Comparison of ENCODE assay signal across 9 mouse cellular contexts in genomic region chr17:86906136-86906461, GRCm38 (mm10). TPM values are rescaled to one million over a fixed set of nuclear protein-coding genes. Genes with fewer than 3 reads are reported as not detected.
DNase-seq lines count a peak whose midpoint lies in the region; ATAC-seq and TF ChIP-seq lines count a peak whose summit lies in the region.
"Had no signal": no experiment of that assay in that cellular context is flagged by ENCODE, and none has a peak within 500 bp of the region (broad histone marks: within the 10 kb centered on the region; RNA-seq: fewer than 3 reads in every experiment).

No protein-coding gene starts in this region.

- no peak overlapping the region for H3K27ac ChIP-seq in bone marrow, adult 2 months (ENCODE audit: control insufficient read depth, insufficient read depth, low read depth, low read length, poor library complexity)
- peak overlapping the region; percentile 40 for H3K27ac ChIP-seq in embryonic facial prominence, embryonic 15.5 days (replicated peaks)
- H3K27ac ChIP-seq in heart, embryonic 13.5 days (replicated peaks): peak overlapping the region; percentile 79
- peak overlapping the region; percentile 44; the same call in 1 of the 2 replicates for H3K27ac ChIP-seq in kidney, postnatal 0 days
- no peak overlapping the region for H3K27ac ChIP-seq in liver, embryonic 14.5 days
- peak overlapping the region; percentile 6; the same call in 1 of the 2 replicates for H3K27ac ChIP-seq in neural tube, embryonic 14.5 days (ENCODE audit: low read depth, low read length)

- H3K27me3 ChIP-seq in embryonic facial prominence, embryonic 15.5 days: peaks cover 8% of the 10 kb centered on the region; the same call in 1 of the 2 replicates
- peaks cover 11% of the 10 kb centered on the region; the same call in 1 of the 2 replicates for H3K27me3 ChIP-seq in heart, embryonic 13.5 days (replicated peaks)
- no peaks in the 10 kb centered on the region for H3K27me3 ChIP-seq in kidney, postnatal 0 days (ENCODE audit: insufficient read depth, low read length)
- no peaks in the 10 kb centered on the region for H3K27me3 ChIP-seq in liver, embryonic 14.5 days (ENCODE audit: control insufficient read depth, insufficient read depth, low read length)
- no peaks in the 10 kb centered on the region for H3K27me3 ChIP-seq in neural tube, embryonic 14.5 days (ENCODE audit: control insufficient read depth, insufficient read depth, low read length)

- no peak for TF ChIP-seq POLR2A in bone marrow, adult 2 months (IDR thresholded peaks at IDR 0.05; ENCODE audit: borderline replicate concordance, control insufficient read depth, low read depth, low read length)

- peak; percentile 69 for TF ChIP-seq CTCF in bone marrow, adult 2 months (IDR thresholded peaks at IDR 0.05; ENCODE audit: control insufficient read depth, insufficient read depth, low read length)
- peak; percentile 98 for TF ChIP-seq CTCF in kidney, postnatal 0 days (IDR thresholded peaks at IDR 0.05; ENCODE audit: low read depth)
- peak; percentile 78 for TF ChIP-seq CTCF in liver, embryonic 14.5 days (IDR thresholded peaks at IDR 0.05; ENCODE audit: low read depth)

- no peak for ATAC-seq in embryonic facial prominence, embryonic 15.5 days (ENCODE audit: insufficient number of reproducible peaks, low FRiP score, low TSS enrichment, low read depth)
- no peak for ATAC-seq in heart, embryonic 13.5 days (ENCODE audit: extremely low read depth, insufficient number of reproducible peaks, low FRiP score, low TSS enrichment)
- ATAC-seq in kidney, postnatal 0 days (replicated peaks; ENCODE audit: low FRiP score, low read depth): no peak
- ATAC-seq in liver, embryonic 14.5 days (ENCODE audit: insufficient read depth): no peak
- peak; percentile 47 for ATAC-seq in neural tube, embryonic 14.5 days (ENCODE audit: low read depth)

- H3K9ac ChIP-seq in embryonic facial prominence, embryonic 15.5 days: no peak overlapping the region
- peak overlapping the region; percentile 42; the same call in 1 of the 2 replicates for H3K9ac ChIP-seq in heart, embryonic 13.5 days
- H3K9ac ChIP-seq in kidney, postnatal 0 days (ENCODE audit: low read depth, low read length): no peak overlapping the region
- H3K9ac ChIP-seq in liver, embryonic 14.5 days (replicated peaks): no peak overlapping the region
- no peak overlapping the region for H3K9ac ChIP-seq in neural tube, embryonic 14.5 days (replicated peaks; ENCODE audit: low read depth, low read length)

- H3K4me3 ChIP-seq in bone marrow, adult 2 months (replicated peaks; ENCODE audit: control insufficient read depth, low read depth, low read length): no peak overlapping the region
- no peak overlapping the region for H3K4me3 ChIP-seq in embryonic facial prominence, embryonic 15.5 days (replicated peaks)
- no peak overlapping the region for H3K4me3 ChIP-seq in heart, embryonic 13.5 days
- H3K4me3 ChIP-seq in kidney, postnatal 0 days (replicated peaks; ENCODE audit: low read depth, low read length): no peak overlapping the region
- H3K4me3 ChIP-seq in liver, embryonic 14.5 days (ENCODE audit: insufficient read depth in 1 of 2, low read depth in 2 of 2, low read length in 2 of 2): no peak overlapping the region
- H3K4me3 ChIP-seq in neural tube, embryonic 14.5 days (ENCODE audit: low read depth, low read length): no peak overlapping the region
- H3K4me3 ChIP-seq: erythroblast, embryonic 14.5 days had no signal

- peak overlapping the region; percentile 21; the same call in 1 of the 2 replicates for H3K4me2 ChIP-seq in embryonic facial prominence, embryonic 15.5 days (replicated peaks)
- H3K4me2 ChIP-seq in heart, embryonic 13.5 days: peak overlapping the region; percentile 32; the same call in 1 of the 2 replicates
- no peak overlapping the region for H3K4me2 ChIP-seq in kidney, postnatal 0 days (ENCODE audit: low read length)
- no peak overlapping the region for H3K4me2 ChIP-seq in liver, embryonic 14.5 days (ENCODE audit: low read depth)
- peak overlapping the region; percentile 6; the same call in 1 of the 2 replicates for H3K4me2 ChIP-seq in neural tube, embryonic 14.5 days (ENCODE audit: low read depth, low read length)

- no peak for TF ChIP-seq EP300 in liver, embryonic 14.5 days (IDR thresholded peaks at IDR 0.05; ENCODE audit: low read depth)

- DNase-seq in CD4-positive helper T cell, adult 2 months (ENCODE audit: low read depth, low spot score): peak; percentile 72
- peak; percentile 93 for DNase-seq in kidney, postnatal 0 days (ENCODE audit: low spot score)
- peak; percentile 22 to 35 (median 28) for DNase-seq in liver, embryonic 14.5 days (ENCODE audit: low read depth in 3 of 3, low spot score in 3 of 3)
- DNase-seq in testis, postnatal 14 days (ENCODE audit: low spot score): peak; percentile 62

- H3K9me3 ChIP-seq in embryonic facial prominence, embryonic 15.5 days (replicated peaks): no peaks in the 10 kb centered on the region
- H3K9me3 ChIP-seq in heart, embryonic 13.5 days: no peaks in the 10 kb centered on the region
- no peaks in the 10 kb centered on the region for H3K9me3 ChIP-seq in kidney, postnatal 0 days (replicated peaks; ENCODE audit: low read length)
- H3K9me3 ChIP-seq in liver, embryonic 14.5 days (ENCODE audit: control insufficient read depth, low read length): no peaks in the 10 kb centered on the region
- H3K9me3 ChIP-seq in neural tube, embryonic 14.5 days (ENCODE audit: control insufficient read depth, low read length): no peaks in the 10 kb centered on the region

- H3K36me3 ChIP-seq in embryonic facial prominence, embryonic 15.5 days: no peaks in the 10 kb centered on the region
- no peaks in the 10 kb centered on the region for H3K36me3 ChIP-seq in heart, embryonic 13.5 days
- H3K36me3 ChIP-seq in kidney, postnatal 0 days (ENCODE audit: insufficient read depth, low read length): no peaks in the 10 kb centered on the region
- no peaks in the 10 kb centered on the region for H3K36me3 ChIP-seq in liver, embryonic 14.5 days (replicated peaks; ENCODE audit: control insufficient read depth, insufficient read depth, low read depth)
- H3K36me3 ChIP-seq in neural tube, embryonic 14.5 days (ENCODE audit: control insufficient read depth, insufficient read depth, low read length): no peaks in the 10 kb centered on the region

- WGBS in bone marrow, adult 2 months: 2% methylated on average over 9 of the region's 9 CpGs
- WGBS in embryonic facial prominence, embryonic 15.5 days: 3% methylated on average over 9 of the region's 9 CpGs
- WGBS in heart, embryonic 13.5 days: 4% methylated on average over 9 of the region's 9 CpGs
- WGBS in kidney, postnatal 0 days: 2% methylated on average over 9 of the region's 9 CpGs
- 3% methylated on average over 9 of the region's 9 CpGs for WGBS in liver, embryonic 14.5 days (ENCODE audit: insufficient replicate concordance)
- 3% methylated on average over 9 of the region's 9 CpGs for WGBS in neural tube, embryonic 14.5 days

- H3K4me1 ChIP-seq in bone marrow, adult 2 months (ENCODE audit: control insufficient read depth, insufficient read depth, low read length): peaks cover 2% of the 10 kb centered on the region; the same call in 1 of the 2 replicates
- H3K4me1 ChIP-seq in embryonic facial prominence, embryonic 15.5 days: peaks cover 10% of the 10 kb centered on the region
- H3K4me1 ChIP-seq in heart, embryonic 13.5 days: peaks cover 32% of the 10 kb centered on the region
- no peaks in the 10 kb centered on the region for H3K4me1 ChIP-seq in kidney, postnatal 0 days (replicated peaks; ENCODE audit: insufficient read depth, low read length)
- peaks cover 0 to 6% of the 10 kb centered on the region in 2 experiments; a peak in 1 of 4 replicates for H3K4me1 ChIP-seq in liver, embryonic 14.5 days (replicated peaks; ENCODE audit: control insufficient read depth in 2 of 2, insufficient read depth in 2 of 2, low read length in 1 of 2)
- peaks cover 11% of the 10 kb centered on the region; the same call in 1 of the 2 replicates for H3K4me1 ChIP-seq in neural tube, embryonic 14.5 days (ENCODE audit: control insufficient read depth, insufficient read depth, low read length)

RNA-seq across cellular contexts. Expression of gene Tmem247, which starts 11.0 kb away (rescaled TPM):
- not detected in 2 replicates for polyA plus RNA-seq in bone marrow, adult 2 months (2011; ENCODE audit: insufficient read depth, insufficient read length, low replicate concordance, missing spikeins)
- not detected in 2 replicates for polyA plus RNA-seq in embryonic facial prominence, embryonic 15.5 days (2015; fragmentation: Nextera tagmentation; extraction: Ambion mirVana)
- not detected in 2 replicates for polyA plus RNA-seq in heart, embryonic 13.5 days (2015; fragmentation: Nextera tagmentation; extraction: Ambion mirVana)
- polyA plus RNA-seq in kidney, postnatal 0 days (2015; fragmentation: Nextera tagmentation; extraction: Ambion mirVana): not detected in 2 replicates
- polyA plus RNA-seq in liver, embryonic 14.5 days (2012; rRNA removed): not detected in 2 replicates
- polyA plus RNA-seq in liver, embryonic 14.5 days (2014; fragmentation: Nextera tagmentation; extraction: Ambion mirVana): not detected in 2 replicates
- polyA plus RNA-seq in neural tube, embryonic 14.5 days (2014; fragmentation: Nextera tagmentation; extraction: Ambion mirVana): not detected in 2 replicates
- polyA plus RNA-seq: erythroblast, embryonic 14.5 days had no signal

RNA-seq across cellular contexts. Expression of gene Atp6v1e2, which starts 41.6 kb away (rescaled TPM):
- not detected in 2 replicates for polyA plus RNA-seq in bone marrow, adult 2 months (2011; ENCODE audit: insufficient read depth, insufficient read length, low replicate concordance, missing spikeins)
- polyA plus RNA-seq in embryonic facial prominence, embryonic 15.5 days (2015; fragmentation: Nextera tagmentation; extraction: Ambion mirVana): not detected in 2 replicates
- not detected in 2 replicates for polyA plus RNA-seq in heart, embryonic 13.5 days (2015; fragmentation: Nextera tagmentation; extraction: Ambion mirVana)
- 0.14 TPM in 1 of 2 replicates, not detected in the other for polyA plus RNA-seq in kidney, postnatal 0 days (2015; fragmentation: Nextera tagmentation; extraction: Ambion mirVana)
- polyA plus RNA-seq in liver, embryonic 14.5 days (2012; rRNA removed): not detected in 2 replicates
- polyA plus RNA-seq in liver, embryonic 14.5 days (2014; fragmentation: Nextera tagmentation; extraction: Ambion mirVana): not detected in 2 replicates
- polyA plus RNA-seq in neural tube, embryonic 14.5 days (2014; fragmentation: Nextera tagmentation; extraction: Ambion mirVana): not detected in 2 replicates
- polyA plus RNA-seq: erythroblast, embryonic 14.5 days had no signal

RNA-seq across cellular contexts. Expression of gene Rhoq, which starts 56.8 kb away (rescaled TPM):
- polyA plus RNA-seq in bone marrow, adult 2 months (2011; ENCODE audit: insufficient read depth, insufficient read length, low replicate concordance, missing spikeins): 4.2 and 13.9 TPM in 2 replicates
- polyA plus RNA-seq in embryonic facial prominence, embryonic 15.5 days (2015; fragmentation: Nextera tagmentation; extraction: Ambion mirVana): 24.2 and 28.1 TPM in 2 replicates
- 18.4 and 18.5 TPM in 2 replicates for polyA plus RNA-seq in heart, embryonic 13.5 days (2015; fragmentation: Nextera tagmentation; extraction: Ambion mirVana)
- 12.7 and 13.0 TPM in 2 replicates for polyA plus RNA-seq in kidney, postnatal 0 days (2015; fragmentation: Nextera tagmentation; extraction: Ambion mirVana)
- polyA plus RNA-seq in liver, embryonic 14.5 days (2012; rRNA removed): 1.3 and 1.9 TPM in 2 replicates
- polyA plus RNA-seq in liver, embryonic 14.5 days (2014; fragmentation: Nextera tagmentation; extraction: Ambion mirVana): 1.2 TPM in 2 replicates
- 9.1 and 9.7 TPM in 2 replicates for polyA plus RNA-seq in neural tube, embryonic 14.5 days (2014; fragmentation: Nextera tagmentation; extraction: Ambion mirVana)

Comparison
In these comparisons a context has a peak if more than half of its experiments do, and no peak if none do; other contexts are left out.
1. DNase-seq: peak in every context shown above with its lines; median percentile 93 in kidney, postnatal 0 days; 72 in CD4-positive helper T cell, adult 2 months; 62 in testis, postnatal 14 days; 28 in liver, embryonic 14.5 days.
2. H3K27ac ChIP-seq: peak in embryonic facial prominence, embryonic 15.5 days (single experiment), heart, embryonic 13.5 days (single experiment), kidney, postnatal 0 days (single experiment) and neural tube, embryonic 14.5 days (single experiment); none in bone marrow, adult 2 months (single experiment) and liver, embryonic 14.5 days (single experiment).
3. H3K4me2 ChIP-seq: peak in embryonic facial prominence, embryonic 15.5 days (single experiment), heart, embryonic 13.5 days (single experiment) and neural tube, embryonic 14.5 days (single experiment); none in kidney, postnatal 0 days (single experiment) and liver, embryonic 14.5 days (single experiment).
4. Peak in every context shown above with its lines, with median percentiles within 50 percentile points of each other: CTCF ChIP-seq.